ENCODE assay signal across 8 mouse cellular contexts in the genomic region with DNA sequence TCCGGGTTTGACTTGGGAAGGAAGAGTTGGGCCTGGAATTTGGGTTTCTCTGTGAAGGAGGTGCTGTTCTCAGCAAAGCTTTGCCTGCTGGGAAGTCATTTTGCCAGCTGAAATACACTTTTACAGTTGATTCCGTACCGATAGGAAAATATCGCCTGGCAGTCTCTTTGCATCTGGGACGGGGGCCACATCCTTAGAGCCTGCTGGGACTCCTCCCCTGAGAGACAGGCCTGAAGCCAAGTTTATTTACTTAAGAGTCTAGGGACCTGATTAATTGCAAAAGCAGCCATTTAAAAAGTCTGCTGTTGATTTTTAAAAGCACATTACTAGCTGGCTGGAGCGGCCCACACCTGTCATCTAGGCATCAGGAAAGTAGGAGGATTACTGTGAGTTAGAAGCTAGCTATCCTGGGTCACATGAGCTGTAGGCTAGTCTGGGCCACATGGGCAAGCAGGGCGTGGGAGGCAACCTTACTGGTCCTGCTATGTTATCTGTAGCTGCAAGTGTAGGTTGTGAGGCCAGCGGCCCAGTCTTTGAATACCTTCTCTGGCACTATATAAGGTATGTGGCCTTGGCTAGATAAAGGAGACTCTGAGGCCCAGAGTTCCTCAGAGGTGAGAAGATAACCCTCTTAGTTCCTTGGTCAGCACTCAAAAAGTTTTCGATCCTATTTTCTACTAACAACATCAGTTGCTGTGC. TPM values are rescaled to one million over a fixed set of nuclear protein-coding genes. Genes with fewer than 3 reads are reported as not detected.
DNase-seq lines count a peak whose midpoint lies in the region; ATAC-seq and TF ChIP-seq lines count a peak whose summit lies in the region.

No protein-coding gene starts in this region.

- H3K36me3 ChIP-seq in liver, embryonic 14.5 days (replicated peaks; ENCODE audit: control insufficient read depth, insufficient read depth, low read depth), result no peaks in the 10 kb centered on the region
- no peaks in the 10 kb centered on the region for H3K36me3 ChIP-seq in hindbrain, embryonic 11.5 days (ENCODE audit: control insufficient read depth, insufficient read depth, low read length)

- peak; percentile 99 for ATAC-seq in liver, embryonic 14.5 days (ENCODE audit: insufficient read depth)
- ATAC-seq in hindbrain, embryonic 11.5 days (ENCODE audit: low FRiP score), result no peak

- TF ChIP-seq EP300 in liver, embryonic 14.5 days (IDR thresholded peaks at IDR 0.05; ENCODE audit: low read depth), result peak; percentile 75

- no peak for TF ChIP-seq POLR2A in bone marrow, adult 2 months (IDR thresholded peaks at IDR 0.05; ENCODE audit: borderline replicate concordance, control insufficient read depth, low read depth, low read length)

- peak overlapping the region; percentile 84 for H3K27ac ChIP-seq in bone marrow, adult 2 months (ENCODE audit: control insufficient read depth, insufficient read depth, low read depth, low read length, poor library complexity)
- peak overlapping the region; percentile 99 for H3K27ac ChIP-seq in liver, embryonic 14.5 days
- no peak overlapping the region for H3K27ac ChIP-seq in hindbrain, embryonic 11.5 days (ENCODE audit: low read depth, low read length)

- H3K4me1 ChIP-seq in bone marrow, adult 2 months (ENCODE audit: control insufficient read depth, insufficient read depth, low read length), result no peaks in the 10 kb centered on the region; the same call in none of the 2 replicates
- peaks cover 48 to 53% of the 10 kb centered on the region in 2 experiments for H3K4me1 ChIP-seq in liver, embryonic 14.5 days (replicated peaks; ENCODE audit: control insufficient read depth in 2 of 2, insufficient read depth in 2 of 2, low read length in 1 of 2)
- H3K4me1 ChIP-seq in hindbrain, embryonic 11.5 days (replicated peaks; ENCODE audit: control insufficient read depth, insufficient read depth, low read length), result no peaks in the 10 kb centered on the region

- no peak for TF ChIP-seq CTCF in bone marrow, adult 2 months (IDR thresholded peaks at IDR 0.05; ENCODE audit: control insufficient read depth, insufficient read depth, low read length)
- TF ChIP-seq CTCF in liver, embryonic 14.5 days (IDR thresholded peaks at IDR 0.05; ENCODE audit: low read depth), result no peak

- H3K4me3 ChIP-seq in bone marrow, adult 2 months (replicated peaks; ENCODE audit: control insufficient read depth, low read depth, low read length), result peak overlapping the region; percentile 17
- H3K4me3 ChIP-seq in liver, embryonic 14.5 days (ENCODE audit: insufficient read depth in 1 of 2, low read depth in 2 of 2, low read length in 2 of 2), result peak overlapping the region; percentile 48 to 56
- H3K4me3 ChIP-seq in hindbrain, embryonic 11.5 days (ENCODE audit: low read depth, low read length), result no peak overlapping the region

- peak; percentile 46 to 52 for DNase-seq in heart, adult 18-20 months
- DNase-seq in heart, postnatal 25 days (ENCODE audit: low spot score), result no peak
- peak; percentile 37 for DNase-seq in gonadal fat pad, adult 2 months (ENCODE audit: low read depth)
- peak; percentile 84 to 88 (median 88) for DNase-seq in liver, embryonic 14.5 days (ENCODE audit: low read depth in 3 of 3, low spot score in 3 of 3)
- DNase-seq in left cerebral cortex, adult 11 months (ENCODE audit: low spot score), result no peak
- DNase-seq in hindbrain, embryonic 11.5 days (ENCODE audit: low spot score), result no peak
- no peak for DNase-seq in layer of hippocampus, adult 9-10 months (ENCODE audit: low spot score)

- intact Hi-C loops in heart, postnatal 25 days (cut with DNase I), result loop anchor here (2.0 kb wide), 1 partner anchor 143 kb away; no protein-coding TSS in a partner anchor

- peak overlapping the region; percentile 93 for H3K4me2 ChIP-seq in liver, embryonic 14.5 days (ENCODE audit: low read depth)
- H3K4me2 ChIP-seq in hindbrain, embryonic 11.5 days (replicated peaks; ENCODE audit: low read depth, low read length), result no peak overlapping the region

- no peaks in the 10 kb centered on the region for H3K27me3 ChIP-seq in liver, embryonic 14.5 days (ENCODE audit: control insufficient read depth, insufficient read depth, low read length)
- H3K27me3 ChIP-seq in hindbrain, embryonic 11.5 days (ENCODE audit: control insufficient read depth, insufficient read depth, low read length), result no peaks in the 10 kb centered on the region

- WGBS in bone marrow, adult 2 months, result 60% methylated on average over 9 of the region's 9 CpGs
- WGBS in liver, embryonic 14.5 days (ENCODE audit: insufficient replicate concordance), result 22% methylated on average over 9 of the region's 9 CpGs
- 76% methylated on average over 9 of the region's 9 CpGs for WGBS in hindbrain, embryonic 11.5 days

- no peaks in the 10 kb centered on the region for H3K9me3 ChIP-seq in liver, embryonic 14.5 days (ENCODE audit: control insufficient read depth, low read length)
- H3K9me3 ChIP-seq in hindbrain, embryonic 11.5 days (ENCODE audit: control insufficient read depth, low read length), result no peaks in the 10 kb centered on the region

- peak overlapping the region; percentile 82 for H3K9ac ChIP-seq in liver, embryonic 14.5 days (replicated peaks)
- no peak overlapping the region for H3K9ac ChIP-seq in hindbrain, embryonic 11.5 days (ENCODE audit: low read depth, low read length)

RNA-seq across cellular contexts. Expression of a gene that starts 24.0 kb away (rescaled TPM):
- not detected for total RNA-seq in heart, adult 18-20 months (2021)
- total RNA-seq in heart, postnatal 25 days (2021), result not detected
- 10.6 and 22.8 TPM in 2 replicates for polyA plus RNA-seq in bone marrow, adult 2 months (2011; ENCODE audit: insufficient read depth, insufficient read length, low replicate concordance, missing spikeins)
- not detected in 2 replicates for polyA plus RNA-seq in gonadal fat pad, adult 2 months (2012; rRNA removed)
- polyA plus RNA-seq in liver, embryonic 14.5 days (2012; rRNA removed), result 2.6 and 4.4 TPM in 2 replicates
- 2.1 and 3.4 TPM in 2 replicates for polyA plus RNA-seq in liver, embryonic 14.5 days (2014; fragmentation: Nextera tagmentation; extraction: Ambion mirVana)
- polyA plus RNA-seq in hindbrain, embryonic 11.5 days (2014; fragmentation: Nextera tagmentation; extraction: Ambion mirVana), result not detected in 2 replicates

RNA-seq across cellular contexts. Expression of a gene that starts 25.0 kb away (rescaled TPM):
- 10 to 100 TPM; 36.7 to 43.5 TPM for total RNA-seq in heart, adult 18-20 months (2021)
- total RNA-seq in heart, postnatal 25 days (2021), result 10 to 100 TPM; 35.5 to 40.8 TPM
- 140 and 170 TPM in 2 replicates for polyA plus RNA-seq in bone marrow, adult 2 months (2011; ENCODE audit: insufficient read depth, insufficient read length, low replicate concordance, missing spikeins)
- 97.4 and 106 TPM in 2 replicates for polyA plus RNA-seq in gonadal fat pad, adult 2 months (2012; rRNA removed)
- polyA plus RNA-seq in liver, embryonic 14.5 days (2012; rRNA removed), result 82.2 and 115 TPM in 2 replicates
- 160 and 183 TPM in 2 replicates for polyA plus RNA-seq in liver, embryonic 14.5 days (2014; fragmentation: Nextera tagmentation; extraction: Ambion mirVana)
- 306 and 340 TPM in 2 replicates for polyA plus RNA-seq in hindbrain, embryonic 11.5 days (2014; fragmentation: Nextera tagmentation; extraction: Ambion mirVana)

RNA-seq across cellular contexts. Expression of a gene that starts 25.2 kb away (rescaled TPM):
- total RNA-seq in heart, adult 18-20 months (2021), result under 1 TPM; 0.20 to 0.44 TPM
- under 1 TPM; 0.26 to 0.42 TPM for total RNA-seq in heart, postnatal 25 days (2021)
- polyA plus RNA-seq in bone marrow, adult 2 months (2011; ENCODE audit: insufficient read depth, insufficient read length, low replicate concordance, missing spikeins), result 1.2 and 3.8 TPM in 2 replicates
- 2.4 and 2.6 TPM in 2 replicates for polyA plus RNA-seq in gonadal fat pad, adult 2 months (2012; rRNA removed)
- polyA plus RNA-seq in liver, embryonic 14.5 days (2012; rRNA removed), result 0.12 and 0.22 TPM in 2 replicates
- polyA plus RNA-seq in liver, embryonic 14.5 days (2014; fragmentation: Nextera tagmentation; extraction: Ambion mirVana), result 0.08 and 0.17 TPM in 2 replicates
- polyA plus RNA-seq in hindbrain, embryonic 11.5 days (2014; fragmentation: Nextera tagmentation; extraction: Ambion mirVana), result 7.1 and 11.0 TPM in 2 replicates

RNA-seq across cellular contexts. Expression of a gene that starts 31.8 kb away (rescaled TPM):
- total RNA-seq in heart, adult 18-20 months (2021), result not detected
- total RNA-seq in heart, postnatal 25 days (2021), result not detected
- polyA plus RNA-seq in bone marrow, adult 2 months (2011; ENCODE audit: insufficient read depth, insufficient read length, low replicate concordance, missing spikeins), result 248 and 464 TPM in 2 replicates
- polyA plus RNA-seq in gonadal fat pad, adult 2 months (2012; rRNA removed), result 0.23 TPM in 1 of 2 replicates, not detected in the other
- 33.3 and 62.4 TPM in 2 replicates for polyA plus RNA-seq in liver, embryonic 14.5 days (2012; rRNA removed)
- 17.9 and 21.8 TPM in 2 replicates for polyA plus RNA-seq in liver, embryonic 14.5 days (2014; fragmentation: Nextera tagmentation; extraction: Ambion mirVana)
- polyA plus RNA-seq in hindbrain, embryonic 11.5 days (2014; fragmentation: Nextera tagmentation; extraction: Ambion mirVana), result 1.3 TPM in 1 of 2 replicates, not detected in the other

RNA-seq across cellular contexts. Expression of a gene that starts 35.8 kb away (rescaled TPM):
- total RNA-seq in heart, adult 18-20 months (2021), result 10 to 100 TPM; 48.1 to 51.2 TPM
- total RNA-seq in heart, postnatal 25 days (2021), result 10 to 100 TPM; 63.2 to 65.0 TPM
- 5.0 and 8.0 TPM in 2 replicates for polyA plus RNA-seq in bone marrow, adult 2 months (2011; ENCODE audit: insufficient read depth, insufficient read length, low replicate concordance, missing spikeins)
- 91.0 and 121 TPM in 2 replicates for polyA plus RNA-seq in gonadal fat pad, adult 2 months (2012; rRNA removed)
- 3.9 and 4.4 TPM in 2 replicates for polyA plus RNA-seq in liver, embryonic 14.5 days (2012; rRNA removed)
- 0.75 and 1.0 TPM in 2 replicates for polyA plus RNA-seq in liver, embryonic 14.5 days (2014; fragmentation: Nextera tagmentation; extraction: Ambion mirVana)
- polyA plus RNA-seq in hindbrain, embryonic 11.5 days (2014; fragmentation: Nextera tagmentation; extraction: Ambion mirVana), result 10.4 and 11.8 TPM in 2 replicates

Comparison
In these comparisons a context has a peak if more than half of its experiments do, and no peak if none do; other contexts are left out.
1. DNase-seq: peak in heart, adult 18-20 months (2 of 2), gonadal fat pad, adult 2 months (single experiment) and liver, embryonic 14.5 days (3 of 3); none in heart, postnatal 25 days (single experiment), left cerebral cortex, adult 11 months (single experiment), hindbrain, embryonic 11.5 days (single experiment) and layer of hippocampus, adult 9-10 months (single experiment).